ENCODE assay signal across 10 mouse cellular contexts in genomic region chr16:36821474-36821873, GRCm38 (mm10). TPM values are rescaled to one million over a fixed set of nuclear protein-coding genes. Genes with fewer than 3 reads are reported as not detected.
DNase-seq lines count a peak whose midpoint lies in the region; ATAC-seq lines count a peak whose summit lies in the region.
"Had no signal": no experiment of that assay in that cellular context is flagged by ENCODE, and none has a peak within 500 bp of the region (broad histone marks: within the 10 kb centered on the region; RNA-seq: fewer than 3 reads in every experiment).

No protein-coding gene starts in this region.

- DNase-seq in 416B (ENCODE audit: low read depth), result peak; percentile 80
- DNase-seq in CD4-positive helper T cell, adult 2 months (ENCODE audit: low read depth, low spot score), result peak; percentile 10
- DNase-seq in embryonic facial prominence, embryonic 11.5 days (ENCODE audit: low spot score), result peak; percentile 60
- DNase-seq in lung, postnatal 10 days, result peak; percentile 33
- no peak for DNase-seq in gastrocnemius, postnatal 36 days
- DNase-seq in left cerebral cortex, adult 8-10 months (ENCODE audit: low spot score in 2 of 2), result no peak
- no peak for DNase-seq in cerebellum, adult 8-10 months
- no peak for DNase-seq in urinary bladder, postnatal 4 days (ENCODE audit: low spot score in 2 of 2)

- no peak overlapping the region for H3K4me2 ChIP-seq in embryonic facial prominence, embryonic 11.5 days (ENCODE audit: low read depth, low read length)
- H3K4me2 ChIP-seq: heart, embryonic 13.5 days; neural tube, embryonic 12.5 days had no signal

- H3K4me3 ChIP-seq in embryonic facial prominence, embryonic 11.5 days (ENCODE audit: low read depth, low read length), result no peak overlapping the region
- H3K4me3 ChIP-seq: heart, embryonic 13.5 days; neural tube, embryonic 12.5 days had no signal

- ATAC-seq in embryonic facial prominence, embryonic 11.5 days (replicated peaks; ENCODE audit: insufficient number of reproducible peaks, low FRiP score, low TSS enrichment, low read depth), result peak; percentile 47; the same call in 1 of the 2 replicates

- H3K9me3 ChIP-seq in embryonic facial prominence, embryonic 11.5 days (replicated peaks; ENCODE audit: control insufficient read depth, low read length), result no peaks in the 10 kb centered on the region
- H3K9me3 ChIP-seq: heart, embryonic 13.5 days; neural tube, embryonic 12.5 days had no signal

- no peak overlapping the region for H3K9ac ChIP-seq in embryonic facial prominence, embryonic 11.5 days (replicated peaks; ENCODE audit: low read length)
- H3K9ac ChIP-seq: heart, embryonic 13.5 days; neural tube, embryonic 12.5 days had no signal

- no peak overlapping the region for H3K27ac ChIP-seq in embryonic facial prominence, embryonic 11.5 days (replicated peaks; ENCODE audit: low read depth, low read length)
- H3K27ac ChIP-seq: heart, embryonic 13.5 days; neural tube, embryonic 12.5 days had no signal

- H3K27me3 ChIP-seq in embryonic facial prominence, embryonic 11.5 days (ENCODE audit: control insufficient read depth, insufficient read depth, low read length), result no peaks in the 10 kb centered on the region
- H3K27me3 ChIP-seq: heart, embryonic 13.5 days; neural tube, embryonic 12.5 days had no signal

- no peaks in the 10 kb centered on the region for H3K4me1 ChIP-seq in embryonic facial prominence, embryonic 11.5 days (ENCODE audit: control insufficient read depth, insufficient read depth, low read length)

- no peaks in the 10 kb centered on the region for H3K36me3 ChIP-seq in embryonic facial prominence, embryonic 11.5 days (replicated peaks; ENCODE audit: control insufficient read depth, insufficient read depth, low read depth, low read length)
- H3K36me3 ChIP-seq: heart, embryonic 13.5 days; neural tube, embryonic 12.5 days had no signal

- WGBS in embryonic facial prominence, embryonic 11.5 days, result 9% methylated on average over 3 of the region's 3 CpGs

- intact Hi-C loops in gastrocnemius, postnatal 36 days (cut with DNase I), result no loop called here

RNA-seq across cellular contexts. Expression of gene Iqcb1, which starts 6.7 kb away (rescaled TPM):
- 85.4 and 85.5 TPM in 2 replicates for polyA plus RNA-seq in embryonic facial prominence, embryonic 11.5 days (2014; fragmentation: Nextera tagmentation; extraction: Ambion mirVana)
- 1 to 10 TPM; 4.5 to 6.0 TPM for total RNA-seq in gastrocnemius, postnatal 36 days (2021)
- total RNA-seq in left cerebral cortex, adult 8-10 months (2022), result 10 to 100 TPM; 48.5 to 55.7 (median 52.4) TPM

RNA-seq across cellular contexts. Expression of gene Slc15a2, which starts 36.7 kb away (rescaled TPM):
- 2.3 and 3.9 TPM in 2 replicates for polyA plus RNA-seq in embryonic facial prominence, embryonic 11.5 days (2014; fragmentation: Nextera tagmentation; extraction: Ambion mirVana)
- 1 to 10 TPM in 1 of 2 experiments, under 1 TPM in 1; 0.49 to 1.4 TPM for total RNA-seq in gastrocnemius, postnatal 36 days (2021)
- total RNA-seq in left cerebral cortex, adult 8-10 months (2022), result 10 to 100 TPM; 28.4 to 42.2 (median 32.1) TPM

RNA-seq across cellular contexts. Expression of gene Eaf2, which starts 53.3 kb away (rescaled TPM):
- 1.7 and 1.8 TPM in 2 replicates for polyA plus RNA-seq in embryonic facial prominence, embryonic 11.5 days (2014; fragmentation: Nextera tagmentation; extraction: Ambion mirVana)
- not detected for total RNA-seq in gastrocnemius, postnatal 36 days (2021)
- total RNA-seq in left cerebral cortex, adult 8-10 months (2022), result 1 to 10 TPM in 2 of 4 experiments, under 1 TPM in 2; 0.70 to 1.7 (median 1.2) TPM

RNA-seq across cellular contexts. Expression of gene Golgb1, which starts 53.5 kb away (rescaled TPM):
- polyA plus RNA-seq in embryonic facial prominence, embryonic 11.5 days (2014; fragmentation: Nextera tagmentation; extraction: Ambion mirVana), result 70.7 and 77.8 TPM in 2 replicates
- 10 to 100 TPM; 19.1 to 24.9 TPM for total RNA-seq in gastrocnemius, postnatal 36 days (2021)
- 10 to 100 TPM; 69.1 to 87.5 (median 73.6) TPM for total RNA-seq in left cerebral cortex, adult 8-10 months (2022)

Comparison
In these comparisons a context has a peak if more than half of its experiments do, and no peak if none do; other contexts are left out.
1. DNase-seq: peak in 416B (single experiment), CD4-positive helper T cell, adult 2 months (single experiment), embryonic facial prominence, embryonic 11.5 days (single experiment) and lung, postnatal 10 days (single experiment); none in gastrocnemius, postnatal 36 days (0 of 2), left cerebral cortex, adult 8-10 months (0 of 2), cerebellum, adult 8-10 months (single experiment) and urinary bladder, postnatal 4 days (0 of 2).
2. RNA of gene Iqcb1, which starts 6.7 kb away (total RNA-seq): 48.5 to 55.7 TPM in left cerebral cortex, adult 8-10 months; 4.5 to 6.0 TPM in gastrocnemius, postnatal 36 days; every median in the first group is over 4 times any median in the second.
3. RNA of gene Slc15a2, which starts 36.7 kb away (total RNA-seq): 28.4 to 42.2 TPM in left cerebral cortex, adult 8-10 months; 0.49 to 1.4 TPM in gastrocnemius, postnatal 36 days; every median in the first group is over 10 times any median in the second.